Mouse (Mus musculus): Measurements from ENCODE around the gene Pum3. TPM values are rescaled to one million over a fixed set of nuclear protein-coding genes. Genes with fewer than 3 reads are reported as not detected.
A peak's percentile ranks its signal among the peaks of the same experiment; 100 is the strongest.

The Pum3 gene
- total RNA-seq, 2 experiments from 2014 or later, result 54.5 to 57.6 TPM

DNA sequence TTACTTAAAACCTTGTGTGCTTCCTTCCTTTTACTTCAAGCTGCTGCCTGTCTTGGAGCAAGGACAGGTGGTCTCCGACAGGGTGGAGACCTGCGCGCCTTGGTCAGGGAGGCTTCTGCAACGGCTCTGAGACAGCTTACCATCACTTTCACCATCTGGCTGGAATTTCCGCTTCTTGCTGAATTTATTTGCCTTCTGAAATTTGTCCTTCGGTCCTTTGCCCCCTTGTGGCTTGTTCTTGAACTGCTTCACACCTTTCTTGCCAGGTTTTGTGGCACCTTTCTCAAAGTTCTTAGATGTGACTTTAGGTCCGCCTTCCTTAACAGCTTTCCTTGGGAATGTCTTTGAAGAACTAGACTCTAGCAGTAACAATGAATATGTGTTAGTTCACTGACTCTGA lies 4.0 kb downstream of the Pum3 start:
- Histone ChIP-seq H3K27ac (no peak overlapping the region), H3K4me3 (no peak overlapping the region)
- intact Hi-C loops (cut with DNase I), result loop anchor here (5.0 to 10.0 kb wide), 8 partner anchors 183 to 693 kb away; partner anchors contain the start of genes Gm815 and Vldlr
- TF ChIP-seq CTCF (IDR thresholded peaks at IDR 0.05), result peak; percentile 69
- peak; percentile 34 to 52 for DNase-seq (ENCODE audit: extremely low spot score in 1 of 2, low spot score in 2 of 2)

DNA sequence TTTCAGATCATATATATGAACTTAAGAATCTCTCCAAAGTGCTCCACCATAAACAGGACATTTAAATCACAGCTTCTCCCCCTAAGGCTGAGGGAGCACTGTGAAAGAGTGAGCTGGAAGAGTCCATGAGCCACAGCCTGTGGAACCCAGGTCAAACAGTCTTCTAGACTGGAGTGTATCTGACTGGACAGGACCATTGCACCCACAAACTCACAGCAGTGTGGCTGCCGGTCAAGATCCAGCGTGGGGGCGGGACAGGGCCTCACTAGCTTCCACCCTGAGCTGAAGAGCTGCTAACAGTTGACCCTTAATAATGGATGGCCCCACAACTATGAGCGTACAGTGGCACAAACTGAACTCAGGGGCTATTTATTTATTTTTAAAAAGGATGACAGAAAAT lies 12.2 kb downstream of the Pum3 start:
- intact Hi-C loops (cut with DNase I), result loop anchor here (5.0 kb wide), 1 partner anchor 525 kb away; no protein-coding TSS in a partner anchor
- no peak overlapping the region for H3K4me3 ChIP-seq
- no peak for TF ChIP-seq CTCF (IDR thresholded peaks at IDR 0.05)

DNA sequence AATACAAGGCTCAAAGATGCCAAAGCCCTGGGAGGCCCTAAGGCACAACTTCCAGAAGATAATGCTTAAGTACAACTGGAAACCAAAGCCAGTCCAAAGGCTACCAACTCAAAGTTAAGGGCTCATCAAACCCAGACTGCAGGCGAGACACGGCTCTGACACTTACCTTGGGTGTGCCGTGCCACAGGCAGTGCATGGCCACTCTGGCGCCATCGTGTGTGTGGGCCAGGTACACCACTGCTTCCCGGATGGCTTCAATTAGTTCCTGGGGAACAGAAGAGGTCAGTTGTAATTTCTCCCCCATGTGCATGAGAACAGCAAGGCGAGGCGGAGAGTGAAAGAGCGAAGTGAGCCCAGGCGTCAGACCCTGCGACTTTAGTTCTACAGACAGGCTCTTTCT lies 13.1 kb downstream of the Pum3 start:
- no peak overlapping the region for H3K4me3 ChIP-seq
- intact Hi-C loops (cut with DNase I), result loop anchor here (5.0 kb wide), 1 partner anchor 524 kb away; no protein-coding TSS in a partner anchor
- no peak overlapping the region for H3K27ac ChIP-seq
- DNase-seq (ENCODE audit: extremely low spot score in 1 of 2, low spot score in 2 of 2), result peak in 1 of 2 experiments; percentile 47
- TF ChIP-seq CTCF (IDR thresholded peaks at IDR 0.05), result peak; percentile 57

More for the DNA sequence above, 12.2 kb downstream of the Pum3 start:
- DNase-seq (ENCODE audit: extremely low spot score in 1 of 2, low spot score in 2 of 2), result no peak
- H3K27ac ChIP-seq, result no peak overlapping the region

DNA sequence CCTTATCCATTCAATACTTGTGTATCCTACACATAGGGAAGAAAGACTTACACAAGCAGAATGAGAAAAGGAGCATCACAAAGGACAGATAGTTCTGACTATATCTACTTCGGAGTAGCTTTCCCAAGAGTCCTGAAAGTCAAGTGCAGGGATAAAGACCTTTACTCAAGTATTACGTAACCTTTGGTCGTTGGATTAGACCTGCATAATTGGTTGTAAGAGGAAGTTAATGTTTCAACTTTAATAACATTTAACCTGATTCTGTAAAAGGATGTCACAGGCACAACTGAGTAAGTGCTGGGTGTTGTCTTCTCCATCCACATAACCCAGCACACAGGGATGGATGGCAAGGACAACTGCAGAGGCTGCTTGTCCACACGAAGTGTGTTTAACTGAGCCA lies 18.3 kb downstream of the Pum3 start:
- DNase-seq (ENCODE audit: extremely low spot score in 1 of 2, low spot score in 2 of 2), result no peak
- no peak overlapping the region for H3K4me3 ChIP-seq
- no peak overlapping the region for H3K27ac ChIP-seq
- intact Hi-C loops (cut with DNase I), result no loop called here
- no peak for TF ChIP-seq CTCF (IDR thresholded peaks at IDR 0.05)

DNA sequence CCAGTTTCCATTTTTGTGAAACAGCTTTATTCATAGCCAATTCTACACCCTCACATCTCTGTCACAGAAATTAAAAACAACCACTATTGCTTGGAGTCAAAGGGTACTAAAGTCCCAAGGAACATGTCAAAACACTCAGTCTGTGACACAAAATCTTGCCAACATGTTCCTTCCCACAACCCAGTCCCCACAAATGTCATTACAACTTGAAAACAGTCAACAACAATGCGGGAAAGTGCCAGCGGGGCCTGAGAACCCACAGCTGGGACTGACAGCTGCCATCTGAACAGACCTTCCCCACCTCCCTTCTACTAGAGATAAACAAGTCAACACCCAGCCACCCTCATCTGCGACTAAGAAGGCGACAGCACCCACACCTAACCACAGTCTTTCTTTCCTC lies 18.9 kb downstream of the Pum3 start:
- intact Hi-C loops (cut with DNase I), result no loop called here
- no peak overlapping the region for H3K27ac ChIP-seq
- H3K4me3 ChIP-seq, result no peak overlapping the region
- TF ChIP-seq CTCF (IDR thresholded peaks at IDR 0.05), result no peak
- no peak for DNase-seq (ENCODE audit: extremely low spot score in 1 of 2, low spot score in 2 of 2)

DNA sequence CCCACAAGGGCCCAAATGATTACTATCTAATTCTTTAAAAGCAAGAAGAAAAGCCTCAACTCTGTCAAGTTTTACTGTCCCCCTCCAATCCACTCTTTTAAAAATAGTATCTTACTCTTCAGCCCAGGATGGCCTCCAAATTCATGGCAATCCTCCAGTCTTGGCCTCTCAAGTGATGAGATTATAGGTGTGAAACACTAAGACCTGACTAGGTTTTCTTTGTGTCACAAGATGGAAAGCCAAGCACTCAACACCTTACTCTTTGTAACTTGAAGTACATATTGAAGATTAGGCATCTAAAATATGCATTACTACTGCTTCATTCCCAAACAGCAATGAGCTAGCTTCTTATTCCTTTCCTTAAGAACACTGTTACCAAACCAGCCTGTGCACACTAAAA lies 19.8 kb downstream of the Pum3 start:
- DNase-seq (ENCODE audit: extremely low spot score in 1 of 2, low spot score in 2 of 2), result no peak
- H3K27ac ChIP-seq, result no peak overlapping the region
- no peak for TF ChIP-seq CTCF (IDR thresholded peaks at IDR 0.05)
- intact Hi-C loops (cut with DNase I), result no loop called here
- H3K4me3 ChIP-seq, result no peak overlapping the region

DNA sequence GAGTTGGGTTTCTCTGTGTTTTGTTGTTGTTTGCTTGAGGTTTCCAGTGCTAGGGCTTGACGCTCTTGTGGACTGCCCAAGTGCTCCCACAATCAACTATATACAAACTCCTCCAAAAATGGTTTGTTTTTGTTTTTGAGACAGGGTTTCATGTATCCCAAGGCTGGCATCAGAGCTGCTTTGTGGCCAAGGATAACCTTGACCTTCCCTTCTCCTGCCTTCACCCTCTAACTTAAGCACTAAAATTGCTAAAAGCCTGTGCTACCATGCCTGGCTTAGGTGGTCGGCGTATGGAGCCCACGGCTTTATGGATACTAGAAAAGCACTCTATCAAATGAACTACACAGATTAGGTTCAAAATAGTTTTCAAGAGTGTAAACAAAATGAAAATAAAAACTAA lies 20.4 kb downstream of the Pum3 start:
- intact Hi-C loops (cut with DNase I), result no loop called here
- TF ChIP-seq CTCF (IDR thresholded peaks at IDR 0.05), result no peak
- H3K4me3 ChIP-seq, result no peak overlapping the region

DNA sequence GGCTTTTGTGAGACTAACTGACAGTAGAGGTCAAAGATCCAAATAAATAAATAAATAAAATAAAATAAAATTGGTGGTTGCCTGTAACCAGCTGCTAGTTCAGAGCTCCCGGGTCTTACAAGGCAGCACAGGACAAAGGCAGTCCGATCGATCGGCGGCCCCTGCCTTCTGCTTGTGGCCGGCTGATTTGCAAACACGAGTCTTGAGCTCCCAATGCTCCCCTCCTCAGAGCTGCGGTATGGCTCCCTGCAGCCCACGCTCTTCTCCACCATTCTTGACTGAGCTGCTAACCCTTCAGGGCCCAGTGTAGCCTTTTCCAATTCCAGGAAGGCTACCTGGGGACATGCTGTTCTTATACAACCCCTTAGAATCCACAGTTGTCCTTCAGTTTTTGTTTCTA lies 31.8 kb downstream of the Pum3 start:
- no peak for DNase-seq (ENCODE audit: extremely low spot score in 1 of 2, low spot score in 2 of 2)
- intact Hi-C loops (cut with DNase I), result no loop called here
- no peak for TF ChIP-seq CTCF (IDR thresholded peaks at IDR 0.05)
- Histone ChIP-seq H3K27ac (no peak overlapping the region), H3K4me3 (no peak overlapping the region)

More for the DNA sequence above, 20.4 kb downstream of the Pum3 start:
- DNase-seq (ENCODE audit: extremely low spot score in 1 of 2, low spot score in 2 of 2), result no peak
- no peak overlapping the region for H3K27ac ChIP-seq

DNA sequence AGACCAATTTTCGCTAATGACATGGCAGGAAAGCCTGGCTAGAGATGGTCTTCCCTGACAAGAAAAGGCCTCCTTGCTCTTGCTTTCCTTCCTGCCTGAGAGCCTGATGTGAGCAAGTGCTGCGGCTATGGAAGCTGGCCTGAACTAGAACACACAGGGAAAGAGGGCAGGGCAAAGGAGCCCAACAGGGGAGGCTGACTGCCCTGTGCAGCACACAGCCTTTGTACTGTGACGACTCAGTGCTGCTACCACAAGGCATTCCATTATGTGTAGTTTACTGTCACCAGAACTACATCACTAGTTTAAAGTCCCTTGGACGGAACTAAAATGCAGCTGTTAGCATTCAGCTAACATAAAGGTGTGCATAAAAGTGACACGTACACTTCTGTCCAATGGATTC lies 32.4 kb downstream of the Pum3 start:
- TF ChIP-seq CTCF (IDR thresholded peaks at IDR 0.05), result no peak
- intact Hi-C loops (cut with DNase I), result no loop called here
- no peak for DNase-seq (ENCODE audit: extremely low spot score in 1 of 2, low spot score in 2 of 2)
- Histone ChIP-seq H3K27ac (no peak overlapping the region), H3K4me3 (no peak overlapping the region)

DNA sequence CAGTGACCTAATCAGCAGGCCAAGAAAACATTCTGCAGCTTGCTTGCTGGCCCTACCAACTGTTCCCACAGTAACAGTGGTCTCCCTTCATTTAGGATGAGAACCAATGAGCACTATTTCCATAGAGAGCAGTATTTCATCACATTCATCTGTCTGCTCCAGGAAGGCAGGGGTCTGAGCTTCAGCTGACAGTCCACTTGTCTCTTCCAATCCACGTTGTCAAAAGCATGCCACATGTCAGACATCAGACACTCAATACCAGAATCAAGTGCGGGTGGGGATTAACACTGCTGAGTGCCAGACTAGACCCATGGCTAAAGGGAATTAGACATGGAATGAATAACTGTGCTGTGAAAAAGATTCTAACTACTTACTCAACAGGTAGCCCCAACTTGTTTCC lies 32.9 kb downstream of the Pum3 start:
- intact Hi-C loops (cut with DNase I), result no loop called here
- DNase-seq (ENCODE audit: extremely low spot score in 1 of 2, low spot score in 2 of 2), result no peak
- H3K4me3 ChIP-seq, result no peak overlapping the region
- H3K27ac ChIP-seq, result no peak overlapping the region
- TF ChIP-seq CTCF (IDR thresholded peaks at IDR 0.05), result no peak

DNA sequence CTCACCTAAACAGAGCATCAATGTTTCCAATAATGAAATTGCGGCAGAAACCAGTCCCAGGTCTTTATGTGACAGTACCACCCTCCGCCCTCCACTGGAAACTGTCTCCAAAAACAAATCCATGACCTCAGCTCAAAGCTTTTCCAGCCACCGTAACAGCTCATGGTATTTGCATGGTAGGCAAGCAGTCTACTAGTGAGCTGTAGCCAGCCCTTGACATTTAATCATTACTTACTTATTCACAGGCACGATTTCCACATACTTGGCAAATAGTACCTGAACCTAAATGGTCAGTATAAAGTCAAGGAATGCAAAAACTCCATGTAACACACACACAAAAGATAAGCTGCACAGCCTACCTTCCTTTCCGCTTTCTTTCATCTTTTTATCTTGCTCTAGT lies 33.7 kb downstream of the Pum3 start:
- intact Hi-C loops (cut with DNase I), result no loop called here
- Histone ChIP-seq H3K4me3 (no peak overlapping the region), H3K27ac (no peak overlapping the region)
- no peak for TF ChIP-seq CTCF (IDR thresholded peaks at IDR 0.05)
- DNase-seq (ENCODE audit: extremely low spot score in 1 of 2, low spot score in 2 of 2), result no peak

DNA sequence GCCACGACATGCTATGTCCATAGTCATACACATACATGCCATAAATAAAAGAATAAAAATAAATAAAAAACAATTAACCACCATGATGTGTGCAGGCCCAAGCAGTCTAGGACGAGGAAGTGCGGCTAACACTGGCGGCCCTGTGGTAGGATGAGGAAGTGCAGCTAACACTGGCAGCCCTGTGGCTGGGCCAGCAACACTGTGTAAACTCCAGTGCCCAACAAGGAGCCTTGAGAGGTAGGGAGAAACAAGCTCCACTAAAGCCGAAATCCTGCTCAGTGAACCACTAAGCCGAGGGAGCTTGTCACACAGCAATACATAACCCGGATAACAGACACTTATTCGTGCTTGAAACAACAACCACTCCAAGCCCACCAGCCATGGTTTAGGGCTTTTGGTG lies 34.1 kb downstream of the Pum3 start:
- intact Hi-C loops (cut with DNase I), result no loop called here
- no peak overlapping the region for H3K27ac ChIP-seq
- no peak overlapping the region for H3K4me3 ChIP-seq
- peak; percentile 32 for TF ChIP-seq CTCF (IDR thresholded peaks at IDR 0.05)
- no peak for DNase-seq (ENCODE audit: extremely low spot score in 1 of 2, low spot score in 2 of 2)

DNA sequence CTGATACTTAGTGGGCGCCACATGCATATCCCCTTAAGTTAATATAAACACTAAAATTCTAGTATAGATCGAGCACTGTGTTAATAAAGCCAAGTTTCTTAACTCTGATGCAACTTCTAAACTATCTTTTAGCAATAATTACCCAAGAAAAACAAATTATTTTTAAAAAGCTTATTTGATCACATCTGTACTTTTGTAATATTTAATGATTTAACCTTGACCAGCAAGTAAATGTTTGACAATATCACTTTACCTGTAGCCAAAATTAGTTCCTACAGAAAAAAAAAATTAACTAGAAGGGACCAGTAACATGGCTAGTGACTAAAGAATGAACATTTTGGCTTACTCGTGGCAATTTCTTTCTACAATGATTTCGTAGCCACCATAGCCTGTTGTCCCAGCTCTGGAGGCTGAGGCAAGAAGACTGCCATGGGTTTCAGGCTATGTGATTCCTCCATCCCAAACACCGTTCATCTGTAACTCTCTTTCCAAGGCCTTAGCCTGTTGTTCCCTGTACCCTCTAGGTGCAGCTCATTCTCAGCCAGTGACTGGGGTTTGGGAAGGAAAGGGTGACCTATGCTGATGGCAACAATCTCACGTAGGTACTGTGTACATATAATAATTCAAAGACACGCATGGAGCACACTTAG lies 35.2 kb downstream of the Pum3 start:
- intact Hi-C loops (cut with DNase I), result loop anchor here (5.0 kb wide), 2 partner anchors 132 to 147 kb away; no protein-coding TSS in a partner anchor
- DNase-seq (ENCODE audit: extremely low spot score in 1 of 2, low spot score in 2 of 2), result no peak
- Histone ChIP-seq H3K27ac (no peak overlapping the region), H3K4me3 (no peak overlapping the region)
- no peak for TF ChIP-seq CTCF (IDR thresholded peaks at IDR 0.05)

Measured in left cerebral cortex, adult 2 months (tissue).